Mouse (Mus musculus): ENCODE data around the gene Dars. TPM values are rescaled to one million over a fixed set of nuclear protein-coding genes. Genes with fewer than 3 reads are reported as not detected.
"Not testable (repeated sequence)": the region's sequence is repeated elsewhere in the genome, so short reads cannot be mapped to it uniquely, and the experiment has no call there.

Dars gene
- total RNA-seq, 2 experiments from 2014 or later: 61.3 to 61.8 TPM

DNA sequence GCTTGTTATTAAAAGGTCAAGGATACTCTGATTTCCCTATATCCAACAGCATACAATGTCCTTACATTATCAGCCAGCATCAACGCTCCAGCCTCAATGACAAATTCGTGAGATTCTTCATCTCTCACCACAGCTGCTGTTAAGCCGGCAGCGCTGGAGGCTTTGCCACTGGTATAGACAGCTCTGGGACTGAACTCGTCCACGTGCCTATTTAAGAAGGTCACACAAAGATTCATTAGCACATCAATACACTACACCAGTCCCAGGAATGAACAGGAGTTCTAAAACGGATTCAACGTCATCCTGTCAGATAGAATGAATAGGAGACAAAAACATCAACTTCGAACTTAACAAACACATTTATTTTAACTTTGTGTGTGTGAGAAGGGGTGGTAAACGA, 72.9 kb downstream of the Dars start:
- no peak for DNase-seq

- DNase-seq: no peak
These were observed 79.4 kb downstream of the Dars start for GRCm38 (mm10) chr1:128337708-128338320.

DNA sequence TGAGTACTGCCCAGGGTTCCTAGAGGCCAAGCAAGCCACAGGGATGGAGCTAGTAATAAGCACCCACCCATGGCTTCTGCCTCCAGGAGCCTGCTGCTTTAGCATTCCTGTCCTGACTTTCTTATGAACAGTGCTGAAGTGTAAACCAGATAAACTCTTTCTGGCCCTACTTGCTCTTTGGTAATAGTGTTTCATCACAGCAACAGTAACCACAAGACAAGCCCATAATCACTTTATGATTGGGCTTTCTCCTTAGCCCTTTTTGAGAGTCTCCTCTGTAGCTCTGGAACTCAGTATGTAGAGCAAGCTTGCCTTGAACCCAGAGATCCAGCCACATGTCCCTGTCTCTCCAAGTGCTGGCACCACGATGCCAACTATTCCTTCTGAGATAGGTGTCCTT, 86.9 kb downstream of the Dars start:
- DNase-seq: no peak

DNA sequence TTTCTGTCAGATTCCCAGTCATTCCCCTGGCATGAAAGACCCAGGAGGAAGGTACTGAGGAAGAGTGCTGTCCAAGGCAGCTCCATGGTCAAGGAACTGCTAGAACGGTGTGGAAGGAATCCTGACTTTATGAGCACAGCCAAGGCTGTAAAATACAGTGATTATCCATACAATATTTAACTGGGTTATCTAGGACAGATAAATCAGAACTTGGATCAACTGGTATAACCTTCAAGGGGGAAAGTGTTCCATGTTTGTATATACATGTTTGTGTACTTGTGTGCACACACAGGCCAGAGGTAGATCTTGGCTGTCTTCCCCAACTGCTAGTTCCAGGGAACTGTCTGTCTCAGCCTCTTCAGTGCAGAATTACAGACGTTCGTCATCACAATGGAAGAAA, 89.0 kb downstream of the Dars start, which contains the start of gene Lct:
Gene Lct, minus strand, starts transcription at position 101 of the 400 bp plus-strand sequence.
- no peak for DNase-seq

DNA sequence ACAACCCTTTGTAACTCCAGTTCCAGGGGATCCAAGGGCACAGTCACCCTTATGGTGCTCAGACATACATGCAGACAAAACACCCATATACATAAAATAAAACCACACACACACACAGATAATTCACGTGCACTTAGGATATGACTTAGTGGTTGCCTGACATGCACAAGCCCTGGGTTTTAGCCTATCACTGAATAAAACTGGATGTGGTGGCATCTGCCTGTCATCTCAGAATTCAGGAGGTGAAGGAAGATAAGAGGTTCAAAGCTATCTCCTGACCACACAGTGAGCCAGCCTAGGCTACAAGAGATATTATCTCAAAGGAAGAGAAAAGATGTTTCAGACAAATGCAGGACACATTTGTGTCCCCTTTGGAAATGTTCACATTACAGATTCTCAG, 90.0 kb downstream of the Dars start:
- no peak for DNase-seq

GRCm38 (mm10) chr1:128324776-128325175, 92.4 kb downstream of the Dars start:
- no peak for DNase-seq

DNA sequence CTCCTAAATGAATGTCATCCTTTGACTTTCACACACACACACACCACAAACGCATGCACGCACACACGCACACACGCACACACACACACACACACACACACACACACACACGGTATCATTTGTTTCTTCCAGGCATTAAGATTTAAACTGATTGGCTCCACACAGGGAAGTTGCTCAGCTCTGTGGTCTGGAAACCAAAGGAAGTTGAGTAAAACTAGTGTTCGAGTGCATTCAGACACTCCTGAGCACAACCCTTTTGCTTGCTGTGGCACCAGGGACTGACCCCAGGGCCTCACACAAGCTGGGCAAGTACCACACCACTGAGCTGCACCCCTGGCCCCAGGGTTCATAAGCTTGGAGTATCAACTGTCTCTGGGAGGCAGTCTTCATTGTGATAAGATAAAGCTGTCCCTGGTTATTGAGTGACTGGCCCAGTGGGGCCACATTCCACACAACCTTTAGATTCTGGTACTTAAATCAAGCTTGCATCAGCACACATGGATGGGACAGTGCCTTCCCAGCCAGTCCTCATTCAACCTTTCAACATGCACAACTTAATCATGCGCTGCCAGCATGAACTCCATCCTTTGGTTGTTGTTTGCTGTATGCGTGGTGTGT, 94.0 kb downstream of the Dars start:
- DNase-seq: no peak

DNA sequence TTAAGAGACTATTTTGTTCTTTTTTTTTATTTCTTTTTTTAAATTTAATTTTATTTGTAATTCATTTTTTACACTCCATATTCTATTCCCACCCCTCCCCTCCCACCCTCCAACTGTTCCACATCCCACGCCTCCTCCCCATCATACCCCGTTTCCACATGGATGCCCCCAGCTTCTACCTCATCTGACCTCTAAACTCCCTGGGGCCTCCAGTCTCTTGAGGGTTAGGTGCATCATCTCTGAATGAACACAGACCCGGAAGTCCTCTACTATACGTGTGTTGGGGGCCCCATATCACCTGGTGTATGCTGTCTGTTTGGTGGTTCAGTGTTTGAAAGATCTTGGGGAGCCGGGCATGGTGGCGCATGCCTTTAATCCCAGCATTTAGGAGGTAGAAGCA, 97.9 kb downstream of the Dars start:
- not testable (repeated sequence) for DNase-seq

DNA sequence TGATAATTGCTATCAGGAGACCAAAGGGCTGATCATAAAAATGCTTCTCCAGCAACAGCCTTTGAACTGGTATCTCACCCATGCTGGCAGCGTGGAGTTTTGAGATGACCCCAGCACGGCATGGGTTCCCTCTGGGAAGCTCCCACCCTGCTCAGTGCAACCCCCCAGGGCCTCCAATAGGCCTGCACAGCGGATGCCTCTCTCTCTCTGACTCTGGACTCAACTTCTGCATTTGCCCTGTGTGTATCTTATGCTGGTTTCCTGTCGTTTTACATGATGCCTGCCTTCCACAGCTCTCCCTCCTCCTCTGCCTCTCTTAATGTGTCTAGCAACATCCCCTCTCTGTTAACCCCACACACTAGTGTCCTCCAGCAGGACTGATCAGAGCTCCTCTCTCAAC, 102.5 kb downstream of the Dars start:
- DNase-seq: no peak

Other genes with a start within 250 kb of the Dars start
- 10 to 100 TPM; 33.9 to 40.3 TPM for gene Ubxn4, start 173.4 kb downstream of the Dars start, total RNA-seq (2021)
- not detected for gene Lct, start 89.0 kb downstream of the Dars start, total RNA-seq (2021)
- 1 to 10 TPM; 3.2 to 6.2 TPM for gene Mcm6, start 57.7 kb downstream of the Dars start, total RNA-seq (2021)
- 1 to 10 TPM; 3.1 to 4.5 TPM for gene Cxcr4, start 174.9 kb upstream of the Dars start, total RNA-seq (2021)